Mouse (Mus musculus) thymus, postnatal 25 days (tissue): ENCODE data around the gene Hace1.
A peak's percentile ranks its signal among the peaks of the same experiment; 100 is the strongest.
"Not testable (repeated sequence)": the region's sequence is repeated elsewhere in the genome, so short reads cannot be mapped to it uniquely, and the experiment has no call there.

Source experiments
- DNase-seq: peaks from one replicate; pipeline ENCODE4 v3.0.0; 2022

Gene Hace1

GRCm38 (mm10) chr10:45577731-45578297, at the start of gene Hace1:
Hace1 (plus strand) TSS chr10:45577829.
- peak; percentile 89 for DNase-seq

GRCm38 (mm10) chr10:45537334-45537733, 40.3 kb upstream of the Hace1 start:
- DNase-seq: not testable (repeated sequence)

- DNase-seq: no peak
Observed at GRCm38 (mm10) chr10:45542726-45543125, 34.9 kb upstream of the Hace1 start.

DNA sequence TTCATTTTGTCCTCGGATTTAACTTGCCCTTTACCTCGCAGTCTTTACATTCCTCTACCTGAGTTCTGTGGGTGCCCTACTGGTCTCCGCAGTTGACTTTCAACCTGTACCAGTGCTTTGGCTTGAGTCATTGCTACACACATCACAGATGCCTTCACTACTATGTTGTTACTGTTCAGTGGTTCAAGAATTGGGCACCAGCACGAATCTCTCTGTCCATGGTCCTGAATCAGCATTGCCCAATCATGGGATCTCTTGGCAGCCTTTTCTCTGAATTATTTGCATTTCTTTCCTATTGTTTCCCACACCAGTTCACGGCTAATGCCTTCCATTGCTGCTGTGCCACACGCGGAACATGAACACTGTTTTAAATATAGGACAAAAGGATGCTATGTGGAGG, 30.8 kb upstream of the Hace1 start:
- no peak for DNase-seq

GRCm38 (mm10) chr10:45578298-45578821, 731 bp downstream of the Hace1 start:
- DNase-seq: peak; percentile 47

GRCm38 (mm10) chr10:45583310-45583709, 5.7 kb downstream of the Hace1 start:
- no peak for DNase-seq

DNA sequence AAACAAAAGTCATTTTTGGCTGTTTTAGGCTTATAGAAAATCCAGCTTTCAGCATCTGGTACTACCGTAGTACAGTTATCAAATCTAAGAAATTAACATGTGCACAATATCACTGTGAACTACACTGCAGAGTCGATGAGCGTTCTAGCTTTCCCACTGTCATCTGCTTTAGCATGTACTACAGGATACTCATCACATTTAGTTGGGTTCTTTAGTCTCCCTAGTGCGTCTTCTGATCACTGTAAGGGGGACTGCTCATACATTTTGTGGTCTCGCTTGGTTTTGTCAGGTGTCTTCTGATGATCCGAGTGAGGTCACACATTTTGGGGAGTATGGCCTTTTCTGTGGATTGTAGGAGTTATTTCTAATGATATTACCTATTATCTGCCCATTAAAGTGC, 6.2 kb downstream of the Hace1 start:
- DNase-seq: no peak

DNA sequence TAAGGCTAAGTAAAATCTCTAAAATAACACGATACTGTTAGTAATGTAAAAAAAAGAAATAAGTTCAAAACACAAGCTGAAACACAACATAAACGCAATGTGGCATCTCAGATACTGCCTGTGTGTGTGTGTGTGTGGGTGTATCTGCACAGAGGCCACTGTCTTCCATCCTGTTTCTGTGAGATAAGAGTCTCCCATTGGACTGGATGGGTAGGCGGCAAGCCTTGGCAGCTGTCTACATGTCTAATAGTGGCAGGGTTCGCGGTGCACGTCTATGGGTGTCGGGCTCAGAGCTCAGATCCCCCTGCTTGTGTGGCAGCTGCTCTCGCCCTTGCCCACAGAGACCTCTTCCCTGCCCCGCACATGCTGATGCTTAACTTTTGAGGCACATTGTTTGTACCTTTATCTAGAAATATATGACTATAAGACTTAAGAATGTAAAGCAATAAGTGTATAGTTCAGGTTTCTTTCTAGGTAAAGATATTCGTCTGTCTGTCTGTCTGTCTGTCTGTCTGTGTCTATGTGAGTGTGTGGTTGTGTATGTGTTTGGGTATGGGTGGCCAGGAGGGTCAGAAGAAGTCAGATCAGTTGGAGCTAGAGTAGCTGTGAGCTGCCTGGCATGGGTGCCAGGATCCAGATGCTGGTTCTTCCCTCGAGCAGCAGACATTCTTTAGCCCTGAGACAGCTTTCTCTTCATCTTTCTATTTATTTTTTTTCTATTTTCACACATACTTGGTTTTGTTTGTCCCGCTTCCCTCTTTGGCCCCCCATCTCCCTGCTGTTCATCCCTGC, 6.9 kb downstream of the Hace1 start:
- DNase-seq: no peak

DNA sequence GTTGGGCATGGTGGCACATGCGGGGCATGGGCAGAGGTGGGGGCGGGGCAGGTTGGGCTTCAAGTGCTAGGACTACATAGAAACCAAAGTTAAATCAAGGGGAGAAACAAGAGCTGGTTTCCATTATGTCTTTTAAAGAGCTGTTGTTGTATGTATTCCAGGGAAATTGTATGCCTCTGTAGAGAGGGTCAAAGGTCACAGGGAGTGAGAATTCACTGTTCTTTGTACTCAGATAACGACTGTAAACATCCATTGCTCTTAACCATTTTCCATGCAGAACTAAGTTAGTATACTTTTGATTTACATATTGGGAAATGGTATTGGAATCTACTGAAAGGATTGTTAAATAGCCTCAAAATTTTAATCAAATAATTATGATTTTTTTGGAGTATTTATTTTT, 28.2 kb downstream of the Hace1 start:
- no peak for DNase-seq

- DNase-seq: no peak
Observed at GRCm38 (mm10) chr10:45610727-45611126, 33.1 kb downstream of the Hace1 start.

DNA sequence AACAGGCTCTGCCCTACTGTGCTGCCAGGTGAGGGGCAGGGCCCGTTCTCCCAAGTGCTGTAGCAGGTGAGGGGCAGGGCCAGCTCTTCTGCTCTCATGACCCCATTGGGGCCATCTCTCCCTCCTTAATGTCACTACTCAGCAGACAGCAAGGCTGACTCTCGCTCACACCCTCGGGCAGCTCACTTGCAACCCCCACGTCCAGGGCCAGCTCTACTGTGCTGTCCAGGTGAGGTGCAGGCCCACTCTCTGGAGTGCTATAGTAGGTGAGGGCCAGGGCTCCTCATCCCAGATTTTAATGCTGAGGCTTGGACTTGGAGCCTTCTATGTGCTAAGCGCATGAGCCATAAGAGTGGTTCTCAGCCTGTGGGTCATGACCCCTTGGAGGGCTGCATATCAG, 38.4 kb downstream of the Hace1 start:
- no peak for DNase-seq

- no peak for DNase-seq
Observed at GRCm38 (mm10) chr10:45619039-45619438, 41.4 kb downstream of the Hace1 start.

GRCm38 (mm10) chr10:45631995-45632394, 54.4 kb downstream of the Hace1 start:
- no peak for DNase-seq

- DNase-seq: no peak
Observed at GRCm38 (mm10) chr10:45632641-45633040, 55.0 kb downstream of the Hace1 start.

DNA sequence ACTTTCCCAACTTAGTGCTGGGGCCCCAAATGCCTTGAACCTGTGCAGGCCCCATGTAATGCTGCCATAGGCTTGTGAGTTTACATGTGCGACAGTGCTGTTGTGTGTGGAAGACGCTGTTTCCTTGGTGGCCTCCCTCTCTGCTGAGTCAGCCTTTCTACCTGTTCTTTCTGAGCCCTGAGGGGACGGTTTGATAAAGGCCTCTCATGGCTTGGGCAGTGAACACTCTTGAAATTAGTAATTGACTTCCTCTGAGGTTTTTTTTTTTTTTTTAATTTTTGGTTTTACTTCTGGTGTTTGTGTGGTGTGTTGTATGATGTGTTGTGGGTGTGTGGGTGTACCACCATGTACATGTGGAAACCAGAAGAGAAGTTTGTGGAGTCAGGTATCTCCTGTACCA, 57.6 kb downstream of the Hace1 start:
- DNase-seq: no peak

DNA sequence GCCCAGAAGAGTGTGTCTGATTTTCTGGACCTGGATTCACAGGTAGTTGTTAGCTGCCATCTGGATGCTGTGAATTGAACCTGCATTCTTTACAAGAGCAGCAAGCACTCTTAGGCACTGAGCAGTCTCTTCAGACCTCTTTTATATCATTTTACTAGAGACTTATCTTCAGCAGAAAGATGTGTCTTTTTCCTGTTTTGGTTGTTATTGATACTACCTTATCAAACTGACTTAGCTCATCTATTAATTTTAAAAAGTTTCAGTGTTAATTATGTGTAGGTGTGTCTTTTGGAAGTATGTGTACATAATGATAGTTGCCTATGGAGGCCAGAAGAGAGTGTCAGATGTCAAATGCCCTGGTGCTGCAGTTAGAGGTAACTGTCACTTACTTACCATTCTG, 62.1 kb downstream of the Hace1 start:
- no peak for DNase-seq

- DNase-seq: no peak
Observed at GRCm38 (mm10) chr10:45654026-45654425, 76.4 kb downstream of the Hace1 start.

DNA sequence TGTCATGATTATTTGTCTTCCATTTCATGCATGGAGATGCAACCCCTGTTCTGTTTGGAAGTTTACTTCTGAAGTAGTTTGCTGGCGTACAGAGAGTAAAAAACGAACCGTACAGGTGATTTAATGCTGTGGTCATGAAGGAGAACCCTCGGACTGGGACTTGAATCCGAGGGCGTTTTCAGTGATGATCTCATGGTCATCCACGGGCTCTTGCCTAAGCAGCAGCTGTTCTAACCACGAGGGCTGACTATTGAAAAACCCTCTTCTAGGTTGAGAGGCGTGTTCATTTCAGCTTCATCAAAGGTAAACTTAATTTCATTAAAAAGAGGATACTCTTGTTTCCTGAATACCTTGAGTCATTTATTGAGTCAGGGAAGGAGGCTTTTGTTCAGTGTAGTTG, 84.4 kb downstream of the Hace1 start:
- no peak for DNase-seq

GRCm38 (mm10) chr10:45668266-45668665, 90.6 kb downstream of the Hace1 start:
- DNase-seq: no peak

GRCm38 (mm10) chr10:45676796-45677195, 99.2 kb downstream of the Hace1 start:
- no peak for DNase-seq

- no peak for DNase-seq
Observed at GRCm38 (mm10) chr10:45686191-45686590, 108.6 kb downstream of the Hace1 start.

DNA sequence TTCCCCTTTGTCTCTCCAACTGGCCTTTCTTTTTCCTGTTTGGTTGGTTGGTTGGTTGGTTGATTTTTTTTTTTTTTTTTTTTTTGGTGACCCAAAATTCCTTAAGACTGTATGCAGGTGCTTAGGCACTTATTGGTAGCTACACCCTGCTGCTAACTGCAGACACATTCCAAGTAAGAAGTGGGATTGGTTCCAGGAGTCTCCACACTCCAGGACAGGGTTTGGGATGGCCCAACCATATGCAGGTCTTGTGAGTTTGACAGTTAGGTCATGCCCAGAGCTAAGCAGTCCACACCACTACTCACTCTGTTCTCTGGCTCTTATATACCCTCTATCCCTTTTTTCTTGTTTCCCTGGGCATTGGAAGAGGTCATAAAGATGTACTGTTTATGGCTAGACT, 117.3 kb downstream of the Hace1 start:
- DNase-seq: no peak

DNA sequence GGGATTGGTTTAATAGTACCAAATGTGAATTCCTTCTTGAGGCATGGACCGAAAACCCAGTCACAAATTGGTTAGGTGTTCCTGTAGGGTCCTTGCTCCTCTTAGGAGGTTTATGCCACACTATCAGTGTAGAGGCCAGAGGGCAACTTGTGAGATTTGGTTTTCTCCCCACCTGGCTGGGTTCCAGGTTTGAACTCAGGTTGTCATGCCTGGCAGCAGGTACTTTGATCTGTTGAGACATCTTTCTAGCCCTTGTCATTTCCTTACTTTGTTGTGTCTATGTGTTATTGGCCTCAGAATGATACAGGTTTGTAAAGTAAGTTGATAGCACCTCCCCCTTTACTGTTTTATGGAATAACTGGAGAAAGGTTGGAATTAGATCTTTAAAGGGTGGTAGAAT, 117.9 kb downstream of the Hace1 start:
- DNase-seq: no peak

- DNase-seq: no peak
Observed at GRCm38 (mm10) chr10:45698930-45699329, 121.3 kb downstream of the Hace1 start.

DNA sequence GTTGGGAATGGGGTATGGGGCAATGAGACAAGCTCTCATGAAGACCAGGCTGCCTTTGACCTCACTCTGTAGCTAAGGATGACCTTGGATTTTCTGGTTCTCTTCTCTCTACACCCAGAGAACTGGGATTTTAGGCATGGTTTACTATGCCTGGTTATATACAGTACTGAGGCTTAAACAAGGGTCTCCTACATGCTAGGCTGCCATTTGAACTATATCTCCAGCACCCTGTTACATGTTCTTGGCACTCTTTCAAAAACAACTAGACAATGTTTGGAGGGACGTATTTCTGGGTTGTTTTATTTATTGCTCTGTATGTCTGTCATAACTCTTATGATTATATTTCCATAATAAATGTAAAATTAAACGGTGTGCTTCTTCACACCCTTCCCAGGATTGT, 129.2 kb downstream of the Hace1 start:
- no peak for DNase-seq
